In the genomic region with DNA sequence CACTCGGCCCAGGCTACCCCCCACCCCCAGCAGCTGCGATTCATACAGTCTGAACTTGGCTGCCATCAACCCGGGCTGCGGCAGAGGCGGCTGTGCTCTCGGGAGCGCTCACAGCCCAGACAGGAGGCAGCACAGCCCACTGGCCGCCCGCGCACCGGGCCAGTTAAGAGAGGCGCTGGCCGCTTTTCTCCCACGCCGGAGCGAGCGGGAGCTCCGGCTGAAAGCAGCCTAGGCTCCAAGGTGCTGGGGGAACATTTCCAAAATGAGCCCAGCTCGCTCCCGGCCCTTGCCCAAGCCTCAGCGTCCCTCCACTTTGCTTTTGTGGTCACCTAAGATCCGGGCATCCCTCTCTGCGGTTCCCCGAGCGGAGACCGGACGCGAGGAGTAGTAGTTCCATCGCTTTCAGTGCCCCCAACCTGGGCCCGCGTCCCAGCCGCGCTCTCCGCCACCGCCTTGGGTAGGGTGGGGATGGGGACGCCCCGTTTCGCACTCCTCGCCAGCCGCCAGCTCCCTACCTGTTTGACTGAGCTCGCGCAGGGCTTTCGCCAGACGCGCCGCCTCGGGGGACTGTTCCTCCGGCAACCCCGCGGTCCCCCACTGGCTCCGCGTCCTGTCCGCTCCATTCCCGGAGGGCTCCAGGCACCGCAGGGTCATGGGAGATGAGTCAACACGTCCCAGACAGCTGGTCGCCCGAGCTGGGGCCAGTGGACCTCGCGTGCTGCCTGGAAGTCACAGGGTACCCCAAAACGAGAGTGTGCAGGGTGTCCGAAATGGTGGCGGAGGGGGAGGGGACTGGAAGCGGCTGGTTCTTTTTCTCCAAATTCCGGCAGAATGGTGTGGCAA, we compare ENCODE assay signal across 8 mouse cellular contexts. TPM values are rescaled to one million over a fixed set of nuclear protein-coding genes. Genes with fewer than 3 reads are reported as not detected.
DNase-seq lines count a peak whose midpoint lies in the region; ATAC-seq and TF ChIP-seq lines count a peak whose summit lies in the region.

No protein-coding gene starts in this region.

- no peak overlapping the region for H3K9ac ChIP-seq in liver, embryonic 14.5 days (replicated peaks)
- H3K9ac ChIP-seq in neural tube, embryonic 15.5 days (replicated peaks) = peak overlapping the region; percentile 90

- no peak for TF ChIP-seq POLR2A in kidney, adult 2 months (IDR thresholded peaks at IDR 0.05; ENCODE audit: low read depth, low read length)

- peak overlapping the region; percentile 89 for H3K27ac ChIP-seq in heart, embryonic 10.5 days
- no peak overlapping the region for H3K27ac ChIP-seq in kidney, adult 2 months (ENCODE audit: insufficient read depth, low read depth, low read length)
- H3K27ac ChIP-seq in liver, embryonic 14.5 days = no peak overlapping the region
- H3K27ac ChIP-seq in neural tube, embryonic 15.5 days (replicated peaks) = peak overlapping the region; percentile 93

- H3K4me1 ChIP-seq in heart, embryonic 10.5 days = peaks cover 29% of the 10 kb centered on the region
- peaks cover 2% of the 10 kb centered on the region; the same call in 1 of the 2 replicates for H3K4me1 ChIP-seq in kidney, adult 2 months (ENCODE audit: control insufficient read depth, insufficient read depth, low read length)
- peaks cover 0 to 4% of the 10 kb centered on the region in 2 experiments; a peak in 2 of 4 replicates for H3K4me1 ChIP-seq in liver, embryonic 14.5 days (replicated peaks; ENCODE audit: control insufficient read depth in 2 of 2, insufficient read depth in 2 of 2, low read length in 1 of 2)
- peaks cover 45% of the 10 kb centered on the region for H3K4me1 ChIP-seq in neural tube, embryonic 15.5 days

- 0 out of 2 replicates have a peak, but pooled peaks cover 4% of the 10 kb centered on the region for H3K36me3 ChIP-seq in heart, embryonic 10.5 days
- H3K36me3 ChIP-seq in kidney, adult 2 months (ENCODE audit: control insufficient read depth, insufficient read depth, low read length) = no peaks in the 10 kb centered on the region
- H3K36me3 ChIP-seq in liver, embryonic 14.5 days (replicated peaks; ENCODE audit: control insufficient read depth, insufficient read depth, low read depth) = no peaks in the 10 kb centered on the region
- H3K36me3 ChIP-seq in neural tube, embryonic 15.5 days = peaks cover 6% of the 10 kb centered on the region; the same call in 1 of the 2 replicates

- no peaks in the 10 kb centered on the region for H3K9me3 ChIP-seq in heart, embryonic 10.5 days
- no peaks in the 10 kb centered on the region for H3K9me3 ChIP-seq in liver, embryonic 14.5 days (ENCODE audit: control insufficient read depth, low read length)
- no peaks in the 10 kb centered on the region for H3K9me3 ChIP-seq in neural tube, embryonic 15.5 days (replicated peaks)

- ATAC-seq in liver, embryonic 14.5 days (ENCODE audit: insufficient read depth) = no peak
- no peak for ATAC-seq in neural tube, embryonic 15.5 days (ENCODE audit: low FRiP score)

- WGBS in heart, embryonic 10.5 days = under 1% methylated on average over 65 of the region's 65 CpGs
- WGBS in kidney, adult 2 months = 2% methylated on average over 65 of the region's 65 CpGs
- 2% methylated on average over 63 of the region's 65 CpGs for WGBS in liver, embryonic 14.5 days (ENCODE audit: insufficient replicate concordance)
- under 1% methylated on average over 65 of the region's 65 CpGs for WGBS in neural tube, embryonic 15.5 days

- H3K27me3 ChIP-seq in heart, embryonic 10.5 days (ENCODE audit: insufficient read depth, poor library complexity, severe bottlenecking) = peaks cover 12% of the 10 kb centered on the region
- no peaks in the 10 kb centered on the region for H3K27me3 ChIP-seq in kidney, adult 2 months (replicated peaks; ENCODE audit: control insufficient read depth, insufficient read depth, low read length)
- H3K27me3 ChIP-seq in liver, embryonic 14.5 days (ENCODE audit: control insufficient read depth, insufficient read depth, low read length) = peaks cover 34% of the 10 kb centered on the region
- no peaks in the 10 kb centered on the region for H3K27me3 ChIP-seq in neural tube, embryonic 15.5 days (replicated peaks)

- peak; percentile 27 for DNase-seq in urinary bladder, adult 2 months (ENCODE audit: low spot score)
- DNase-seq in urinary bladder, postnatal 10 days (ENCODE audit: low spot score) = no peak
- DNase-seq in embryo, embryonic 11 days = peak; percentile 88
- peak; percentile 81 for DNase-seq in heart, embryonic 10.5 days (ENCODE audit: low spot score)
- peak; percentile 62 for DNase-seq in kidney, adult 2 months
- no peak for DNase-seq in liver, embryonic 14.5 days (ENCODE audit: low read depth in 3 of 3, low spot score in 3 of 3)
- peak; percentile 17 for DNase-seq in urinary bladder, postnatal 25 days (ENCODE audit: low spot score)

- no peak for TF ChIP-seq CTCF in kidney, adult 2 months (conservative IDR thresholded peaks at IDR 0.05; ENCODE audit: insufficient read depth, insufficient read length, low read depth, low read length)
- TF ChIP-seq CTCF in liver, embryonic 14.5 days (IDR thresholded peaks at IDR 0.05; ENCODE audit: low read depth) = no peak

- H3K4me2 ChIP-seq in liver, embryonic 14.5 days (ENCODE audit: low read depth) = peak overlapping the region; percentile 75
- peak overlapping the region; percentile 97 for H3K4me2 ChIP-seq in neural tube, embryonic 15.5 days

- TF ChIP-seq EP300 in liver, embryonic 14.5 days (IDR thresholded peaks at IDR 0.05; ENCODE audit: low read depth) = no peak

- H3K4me3 ChIP-seq in heart, embryonic 10.5 days = peak overlapping the region; percentile 79
- H3K4me3 ChIP-seq in kidney, adult 2 months (ENCODE audit: insufficient read depth, low read depth, low read length) = peak overlapping the region; percentile 58
- H3K4me3 ChIP-seq in liver, embryonic 14.5 days (ENCODE audit: insufficient read depth in 1 of 2, low read depth in 2 of 2, low read length in 2 of 2) = peak overlapping the region; percentile 48 to 65
- peak overlapping the region; percentile 90 for H3K4me3 ChIP-seq in neural tube, embryonic 15.5 days (replicated peaks)

RNA-seq across cellular contexts. Expression of a gene that starts 2.4 kb away (rescaled TPM):
- 13.5 and 15.6 TPM in 2 replicates for polyA plus RNA-seq in urinary bladder, adult 2 months (2012; rRNA removed)
- polyA plus RNA-seq in heart, embryonic 10.5 days (2016; fragmentation: Nextera tagmentation; extraction: Ambion mirVana) = 30.7 and 39.6 TPM in 2 replicates
- 24.5 and 42.9 TPM in 2 replicates for polyA plus RNA-seq in kidney, adult 2 months (2012; rRNA removed)
- polyA plus RNA-seq in liver, embryonic 14.5 days (2012; rRNA removed) = 1.4 and 1.5 TPM in 2 replicates
- polyA plus RNA-seq in liver, embryonic 14.5 days (2014; fragmentation: Nextera tagmentation; extraction: Ambion mirVana) = 4.9 and 5.4 TPM in 2 replicates
- 106 and 126 TPM in 2 replicates for polyA plus RNA-seq in neural tube, embryonic 15.5 days (2015; fragmentation: Nextera tagmentation; extraction: Ambion mirVana)

Comparison
In these comparisons a context has a peak if more than half of its experiments do, and no peak if none do; other contexts are left out.
1. DNase-seq: peak in urinary bladder, adult 2 months (single experiment), embryo, embryonic 11 days (single experiment), heart, embryonic 10.5 days (single experiment), kidney, adult 2 months (single experiment) and urinary bladder, postnatal 25 days (single experiment); none in urinary bladder, postnatal 10 days (single experiment) and liver, embryonic 14.5 days (0 of 3).
2. H3K27ac ChIP-seq: peak in heart, embryonic 10.5 days (single experiment) and neural tube, embryonic 15.5 days (single experiment); none in kidney, adult 2 months (single experiment) and liver, embryonic 14.5 days (single experiment).
3. Peak in every context shown above with its lines, with median percentiles within 50 percentile points of each other: H3K4me3 ChIP-seq.